Mouse (Mus musculus): Measurements from ENCODE around the gene Igfbp1. TPM values are rescaled to one million over a fixed set of nuclear protein-coding genes. Genes with fewer than 3 reads are reported as not detected.

Igfbp1 gene
- polyA plus RNA-seq, 2 experiments, result 1.4 to 1.6 TPM

GRCm38 (mm10) chr11:7211211-7211610 lies 13.6 kb downstream of the Igfbp1 start:
- H3K9me3 ChIP-seq (ENCODE audit: control insufficient read depth, low read length), result no peaks in the 10 kb centered on the region
- no peak for TF ChIP-seq POLR2A (IDR thresholded peaks at IDR 0.05; ENCODE audit: borderline replicate concordance, extremely low read depth, insufficient read depth, insufficient read length)
- 13% methylated on average over 9 of the region's 9 CpGs for WGBS
- DNase-seq (ENCODE audit: low spot score) (peak; percentile 60), ATAC-seq (ENCODE audit: low FRiP score, low read depth) (no peak)
- peaks cover 23% of the 10 kb centered on the region; the same call in 1 of the 2 replicates for H3K27me3 ChIP-seq (ENCODE audit: control insufficient read depth, insufficient read depth, low read length)
- no peak overlapping the region for H3K27ac ChIP-seq (replicated peaks; ENCODE audit: low read depth, low read length)
- H3K4me3 ChIP-seq (replicated peaks; ENCODE audit: low read length), result peak overlapping the region; percentile 17
- peak overlapping the region; percentile 29 for H3K4me2 ChIP-seq (replicated peaks; ENCODE audit: low read depth, low read length, severe bottlenecking)
- H3K4me1 ChIP-seq (ENCODE audit: control insufficient read depth, insufficient read depth, low read length), result peaks cover 11% of the 10 kb centered on the region
- H3K36me3 ChIP-seq (ENCODE audit: control insufficient read depth, insufficient read depth, low read length), result peaks cover 17% of the 10 kb centered on the region
- peak overlapping the region; percentile 9; the same call in 1 of the 2 replicates for H3K9ac ChIP-seq (ENCODE audit: low read depth, low read length, severe bottlenecking)

DNA sequence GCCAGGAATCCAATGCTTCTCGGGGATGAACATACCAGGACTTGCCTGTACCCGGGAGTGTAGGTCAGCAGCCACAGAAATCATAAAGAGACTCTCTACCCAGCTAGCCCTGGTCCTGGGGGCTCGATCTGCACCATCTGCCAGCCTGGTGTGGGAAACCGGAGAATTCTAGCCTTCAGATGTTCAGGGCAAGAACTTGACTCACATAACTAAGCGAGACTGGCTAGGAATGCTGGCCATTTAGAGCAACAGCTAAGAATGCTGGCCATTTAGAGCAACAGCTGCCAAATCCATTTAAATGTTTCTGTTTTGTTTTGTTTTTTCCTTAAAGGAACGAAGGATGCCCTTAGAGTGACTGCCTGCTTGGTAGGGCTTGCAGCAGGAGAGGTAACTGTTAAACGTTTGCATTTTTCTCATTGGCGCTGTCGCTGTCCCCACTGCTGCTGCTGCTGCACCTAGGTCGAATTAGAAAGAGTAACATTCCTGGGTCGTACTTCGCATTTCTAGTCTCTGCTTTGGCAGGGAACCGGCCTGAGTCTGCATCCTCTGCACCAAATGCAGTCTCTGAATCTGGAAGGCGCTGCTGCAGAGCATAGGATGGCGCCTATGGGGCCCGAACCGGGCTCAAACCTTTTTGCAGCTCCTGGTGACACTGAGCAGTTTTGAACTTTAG lies 14.7 kb downstream of the Igfbp1 start:
- 11% methylated on average over 17 of the region's 17 CpGs for WGBS
- Histone ChIP-seq H3K4me3 (replicated peaks; ENCODE audit: low read length) (peak overlapping the region; percentile 52), H3K4me2 (replicated peaks; ENCODE audit: low read depth, low read length, severe bottlenecking) (peak overlapping the region; percentile 82), H3K9me3 (ENCODE audit: control insufficient read depth, low read length) (no peaks in the 10 kb centered on the region), H3K9ac (ENCODE audit: low read depth, low read length, severe bottlenecking) (peak overlapping the region; percentile 58; the same call in 1 of the 2 replicates), H3K4me1 (ENCODE audit: control insufficient read depth, insufficient read depth, low read length) (peaks cover 11% of the 10 kb centered on the region), H3K27ac (replicated peaks; ENCODE audit: low read depth, low read length) (peak overlapping the region; percentile 44; the same call in 1 of the 2 replicates), H3K27me3 (ENCODE audit: control insufficient read depth, insufficient read depth, low read length) (peaks cover 23% of the 10 kb centered on the region; the same call in 1 of the 2 replicates), H3K36me3 (ENCODE audit: control insufficient read depth, insufficient read depth, low read length) (peaks cover 14% of the 10 kb centered on the region)
- ATAC-seq (ENCODE audit: low FRiP score, low read depth), result 0 out of 2 replicates have a peak, but pooled peaks have one; percentile 7
- TF ChIP-seq POLR2A (IDR thresholded peaks at IDR 0.05; ENCODE audit: borderline replicate concordance, extremely low read depth, insufficient read depth, insufficient read length), result no peak
- peak; percentile 67 for DNase-seq (ENCODE audit: low spot score)

GRCm38 (mm10) chr11:7213161-7213500 lies 15.5 kb downstream of the Igfbp1 start:
- no peak for TF ChIP-seq POLR2A (IDR thresholded peaks at IDR 0.05; ENCODE audit: borderline replicate concordance, extremely low read depth, insufficient read depth, insufficient read length)
- H3K9me3 ChIP-seq (ENCODE audit: control insufficient read depth, low read length), result no peaks in the 10 kb centered on the region
- peaks cover 23% of the 10 kb centered on the region; the same call in 1 of the 2 replicates for H3K27me3 ChIP-seq (ENCODE audit: control insufficient read depth, insufficient read depth, low read length)
- H3K36me3 ChIP-seq (ENCODE audit: control insufficient read depth, insufficient read depth, low read length), result peaks cover 10% of the 10 kb centered on the region
- DNase-seq (ENCODE audit: low spot score) (no peak), ATAC-seq (ENCODE audit: low FRiP score, low read depth) (no peak)
- peak overlapping the region; percentile 58 for H3K9ac ChIP-seq (ENCODE audit: low read depth, low read length, severe bottlenecking)
- 1% methylated on average over 19 of the region's 19 CpGs for WGBS
- peak overlapping the region; percentile 52 for H3K4me3 ChIP-seq (replicated peaks; ENCODE audit: low read length)
- H3K27ac ChIP-seq (replicated peaks; ENCODE audit: low read depth, low read length), result peak overlapping the region; percentile 58; the same call in 1 of the 2 replicates
- H3K4me2 ChIP-seq (replicated peaks; ENCODE audit: low read depth, low read length, severe bottlenecking), result peak overlapping the region; percentile 82
- H3K4me1 ChIP-seq (ENCODE audit: control insufficient read depth, insufficient read depth, low read length), result peaks cover 11% of the 10 kb centered on the region

GRCm38 (mm10) chr11:7213501-7214341 lies 16.1 kb downstream of the Igfbp1 start, which contains the start of gene Igfbp3:
Gene Igfbp3, minus strand, starts transcription at chr11:7213923.
- ATAC-seq (ENCODE audit: low FRiP score, low read depth) (peak; percentile 77), DNase-seq (ENCODE audit: low spot score) (peak; percentile 65)
- H3K9me3 ChIP-seq (ENCODE audit: control insufficient read depth, low read length), result no peaks in the 10 kb centered on the region
- peak within 1 kb of the TSS; percentile 82 for H3K4me2 ChIP-seq (replicated peaks; ENCODE audit: low read depth, low read length, severe bottlenecking)
- peak within 1 kb of the TSS; percentile 58 for H3K9ac ChIP-seq (ENCODE audit: low read depth, low read length, severe bottlenecking)
- WGBS, result 2% methylated on average over 53 of the region's 104 CpGs
- peaks cover 11% of the 10 kb centered on the region for H3K4me1 ChIP-seq (ENCODE audit: control insufficient read depth, insufficient read depth, low read length)
- H3K36me3 ChIP-seq (ENCODE audit: control insufficient read depth, insufficient read depth, low read length), result peaks cover 8% of the 10 kb centered on the region
- peak within 1 kb of the TSS; percentile 58 for H3K27ac ChIP-seq (replicated peaks; ENCODE audit: low read depth, low read length)
- no peak for TF ChIP-seq POLR2A (IDR thresholded peaks at IDR 0.05; ENCODE audit: borderline replicate concordance, extremely low read depth, insufficient read depth, insufficient read length)
- H3K27me3 ChIP-seq (ENCODE audit: control insufficient read depth, insufficient read depth, low read length), result peaks cover 23% of the 10 kb centered on the region; the same call in 1 of the 2 replicates
- peak within 1 kb of the TSS; percentile 52 for H3K4me3 ChIP-seq (replicated peaks; ENCODE audit: low read length)

DNA sequence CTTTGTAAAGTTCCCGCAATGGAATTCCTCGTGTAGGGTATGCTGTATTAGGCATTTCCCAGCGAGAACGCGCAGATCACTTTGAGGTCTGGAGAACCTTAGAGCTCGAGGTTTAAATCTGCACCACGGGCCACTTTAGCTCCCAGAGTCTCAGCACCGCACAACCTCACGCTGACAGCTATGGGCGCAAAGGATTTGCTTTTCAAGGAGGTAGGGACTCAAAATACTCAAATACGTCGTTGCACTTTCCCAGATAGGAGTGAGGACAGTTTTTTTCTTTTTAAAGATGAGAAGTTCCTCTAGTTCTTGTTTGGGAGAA lies 16.7 kb downstream of the Igfbp1 start:
- peak overlapping the region; percentile 52 for H3K4me3 ChIP-seq (replicated peaks; ENCODE audit: low read length)
- H3K36me3 ChIP-seq (ENCODE audit: control insufficient read depth, insufficient read depth, low read length), result peaks cover 3% of the 10 kb centered on the region; the same call in 1 of the 2 replicates
- ATAC-seq (ENCODE audit: low FRiP score, low read depth) (no peak), DNase-seq (ENCODE audit: low spot score) (no peak)
- H3K27me3 ChIP-seq (ENCODE audit: control insufficient read depth, insufficient read depth, low read length), result peaks cover 23% of the 10 kb centered on the region; the same call in 1 of the 2 replicates
- TF ChIP-seq POLR2A (IDR thresholded peaks at IDR 0.05; ENCODE audit: borderline replicate concordance, extremely low read depth, insufficient read depth, insufficient read length), result no peak
- peaks cover 11% of the 10 kb centered on the region for H3K4me1 ChIP-seq (ENCODE audit: control insufficient read depth, insufficient read depth, low read length)
- WGBS, result 3% methylated on average over 12 of the region's 12 CpGs
- H3K9ac ChIP-seq (ENCODE audit: low read depth, low read length, severe bottlenecking), result no peak overlapping the region
- H3K27ac ChIP-seq (replicated peaks; ENCODE audit: low read depth, low read length), result no peak overlapping the region
- H3K9me3 ChIP-seq (ENCODE audit: control insufficient read depth, low read length), result no peaks in the 10 kb centered on the region
- H3K4me2 ChIP-seq (replicated peaks; ENCODE audit: low read depth, low read length, severe bottlenecking), result peak overlapping the region; percentile 82
